Mouse (Mus musculus) lung, postnatal 0 days (tissue): ENCODE measurements around the gene Acoxl. TPM values are rescaled to one million over a fixed set of nuclear protein-coding genes. Genes with fewer than 3 reads are reported as not detected.

Experiments used
- ATAC-seq: fragments of 200-750 bp; cut with Nextera tagmentation; 2 replicates; pipeline ENCODE4 v1.8.0; 2017; ENCODE audit warnings: moderate library complexity
- DNase-seq: peaks from one replicate; pipeline ENCODE4 v3.0.0-alpha.2; 2016; ENCODE audit warnings: low spot score
- H3K27ac ChIP-seq: fragments of 300-500 bp; sonication (generic); 2 replicates; pipeline ENCODE4 v1.5.1; 2014; ENCODE audit warnings: antibody characterized with exemption, mild to moderate bottlenecking, low read length, mixed read lengths
- H3K27me3 ChIP-seq: fragments of 300-500 bp; sonication (generic); replicated peaks from 2 replicates; pipeline ENCODE4 v1.6.1; 2014; ENCODE audit warnings: low read length, mixed read lengths; ENCODE audit not compliant: insufficient read depth
- H3K36me3 ChIP-seq: fragments of 300-500 bp; sonication (generic); 2 replicates; pipeline ENCODE4 v1.6.1; 2014; ENCODE audit warnings: low read length, mixed read lengths; ENCODE audit not compliant: insufficient read depth
- H3K4me1 ChIP-seq: fragments of 300-500 bp; sonication (generic); 2 replicates; pipeline ENCODE4 v1.6.1; 2014; ENCODE audit warnings: antibody characterized with exemption, low read depth, low read length, mixed read lengths; ENCODE audit not compliant: insufficient read depth
- H3K4me2 ChIP-seq: fragments of 300-500 bp; sonication (generic); replicated peaks from 2 replicates; pipeline ENCODE4 v1.6.1; 2014; ENCODE audit warnings: low read depth, mild to moderate bottlenecking, low read length, moderate library complexity, mixed read lengths
- H3K4me3 ChIP-seq: fragments of 300-500 bp; sonication (generic); 2 replicates; pipeline ENCODE4 v1.5.1; 2014; ENCODE audit warnings: low read depth, low read length
- H3K9ac ChIP-seq: fragments of 300-500 bp; sonication (generic); replicated peaks from 2 replicates; pipeline ENCODE4 v1.6.1; 2014; ENCODE audit warnings: low read depth, mild to moderate bottlenecking
- H3K9me3 ChIP-seq: fragments of 300-500 bp; sonication (generic); 2 replicates; pipeline ENCODE4 v1.6.1; 2016; ENCODE audit warnings: low read length, mixed read lengths
- CTCF ChIP-seq: IDR thresholded peaks from 2 replicates; pipeline ENCODE4 v1.5.1; 2016; ENCODE audit warnings: antibody characterized with exemption, mild to moderate bottlenecking
- EP300 ChIP-seq: IDR thresholded peaks from 2 replicates; pipeline ENCODE4 v1.6.1; 2016; ENCODE audit warnings: antibody characterized with exemption, mild to moderate bottlenecking, control low read depth
- WGBS: fragments of 180-500 bp; shearing (Covaris S2); extraction: QIAGEN DNeasy Blood & Tissue Kit; methylation state at CpG from one replicate; pipeline ENCODE4 v1.1.7; 2014; 5-methylcytosine and 5-hydroxymethylcytosine counted together
- polyA plus RNA-seq: library from polyadenylated mRNA; unstranded; fragments of >200 nt; fragmentation: Nextera tagmentation; extraction: Ambion mirVana; gene quantifications from 2 replicates; pipeline ENCODE4 v1.2.1, GENCODE M21; 2015

The Acoxl gene
- polyA plus RNA-seq, 1 experiment from 2014 or later = 17.0 TPM

GRCm38 (mm10) chr2:128020908-128021193 is 182.2 kb downstream of the Acoxl start:
- H3K4me2 ChIP-seq = no peak overlapping the region
- H3K4me1 ChIP-seq = no peaks in the 10 kb centered on the region
- no peak for ATAC-seq

GRCm38 (mm10) chr2:128023855-128024254 is 185.2 kb downstream of the Acoxl start:
- Histone ChIP-seq H3K27me3 (no peaks in the 10 kb centered on the region), H3K9ac (no peak overlapping the region), H3K27ac (no peak overlapping the region), H3K4me1 (no peaks in the 10 kb centered on the region), H3K9me3 (no peaks in the 10 kb centered on the region), H3K4me3 (no peak overlapping the region), H3K4me2 (no peak overlapping the region), H3K36me3 (no peaks in the 10 kb centered on the region)
- TF ChIP-seq EP300 (no peak), CTCF (no peak)
- no peak for DNase-seq
- no peak for ATAC-seq
- 81% methylated on average over 2 of the region's 2 CpGs for WGBS

More at GRCm38 (mm10) chr2:128020908-128021193, 182.2 kb downstream of the Acoxl start:
- no peak for DNase-seq
- Histone ChIP-seq H3K27ac (no peak overlapping the region), H3K36me3 (no peaks in the 10 kb centered on the region), H3K27me3 (no peaks in the 10 kb centered on the region), H3K4me3 (no peak overlapping the region), H3K9ac (no peak overlapping the region), H3K9me3 (no peaks in the 10 kb centered on the region)
- no peak for TF ChIP-seq EP300

GRCm38 (mm10) chr2:128027696-128028095 is 189.0 kb downstream of the Acoxl start:
- H3K4me2 ChIP-seq = no peak overlapping the region
- H3K36me3 ChIP-seq = no peaks in the 10 kb centered on the region
- H3K4me3 ChIP-seq = no peak overlapping the region
- DNase-seq (no peak), ATAC-seq (no peak)
- no peak overlapping the region for H3K9ac ChIP-seq
- no peaks in the 10 kb centered on the region for H3K4me1 ChIP-seq
- TF ChIP-seq EP300 = no peak
- WGBS = 59% methylated on average over 12 of the region's 12 CpGs
- H3K27ac ChIP-seq = no peak overlapping the region
- no peaks in the 10 kb centered on the region for H3K27me3 ChIP-seq
- no peaks in the 10 kb centered on the region for H3K9me3 ChIP-seq

GRCm38 (mm10) chr2:128029968-128030367 is 191.3 kb downstream of the Acoxl start:
- H3K27ac ChIP-seq = no peak overlapping the region
- TF ChIP-seq EP300 = no peak
- TF ChIP-seq CTCF = no peak
- no peak overlapping the region for H3K4me3 ChIP-seq
- H3K4me1 ChIP-seq = no peaks in the 10 kb centered on the region
- WGBS = 79% methylated on average over 2 of the region's 2 CpGs
- no peak overlapping the region for H3K9ac ChIP-seq
- H3K4me2 ChIP-seq = no peak overlapping the region
- no peaks in the 10 kb centered on the region for H3K9me3 ChIP-seq
- DNase-seq = no peak
- ATAC-seq = no peak
- H3K36me3 ChIP-seq = no peaks in the 10 kb centered on the region
- no peaks in the 10 kb centered on the region for H3K27me3 ChIP-seq

GRCm38 (mm10) chr2:128032111-128032510 is 193.4 kb downstream of the Acoxl start:
- Histone ChIP-seq H3K9me3 (no peaks in the 10 kb centered on the region), H3K27ac (no peak overlapping the region), H3K9ac (no peak overlapping the region), H3K27me3 (no peaks in the 10 kb centered on the region), H3K4me2 (no peak overlapping the region), H3K4me1 (no peaks in the 10 kb centered on the region), H3K4me3 (no peak overlapping the region), H3K36me3 (no peaks in the 10 kb centered on the region)
- WGBS = 29% methylated on average over 4 of the region's 4 CpGs
- TF ChIP-seq EP300 (no peak), CTCF (no peak)
- ATAC-seq = no peak
- no peak for DNase-seq

GRCm38 (mm10) chr2:128033503-128033902 is 194.8 kb downstream of the Acoxl start:
- no peak overlapping the region for H3K27ac ChIP-seq
- WGBS = 69% methylated on average over 3 of the region's 3 CpGs
- H3K27me3 ChIP-seq = no peaks in the 10 kb centered on the region
- no peak overlapping the region for H3K4me3 ChIP-seq
- no peaks in the 10 kb centered on the region for H3K36me3 ChIP-seq
- H3K4me1 ChIP-seq = no peaks in the 10 kb centered on the region
- DNase-seq (no peak), ATAC-seq (no peak)
- H3K9me3 ChIP-seq = no peaks in the 10 kb centered on the region
- H3K4me2 ChIP-seq = no peak overlapping the region
- H3K9ac ChIP-seq = no peak overlapping the region
- no peak for TF ChIP-seq EP300
- TF ChIP-seq CTCF = no peak

- WGBS = 90% methylated on average over 9 of the region's 9 CpGs
- Histone ChIP-seq H3K4me1 (no peaks in the 10 kb centered on the region), H3K9ac (no peak overlapping the region), H3K4me3 (no peak overlapping the region), H3K27ac (no peak overlapping the region), H3K27me3 (no peaks in the 10 kb centered on the region), H3K9me3 (no peaks in the 10 kb centered on the region), H3K36me3 (no peaks in the 10 kb centered on the region), H3K4me2 (no peak overlapping the region)
- DNase-seq (no peak), ATAC-seq (no peak)
- no peak for TF ChIP-seq CTCF
- TF ChIP-seq EP300 = no peak
Observed at GRCm38 (mm10) chr2:128034066-128034665, 195.5 kb downstream of the Acoxl start.
